Mouse (Mus musculus) E14TG2a.4 (cell line): ENCODE results near the gene Akap2.

Source experiments
- CTCF ChIP-seq: conservative IDR thresholded peaks from 2 replicates; pipeline ENCODE4 v1.5.1; 2014; ENCODE audit warnings: low read length
- NANOG ChIP-seq: IDR thresholded peaks from 2 replicates; pipeline ENCODE4 v1.6.1; 2014; ENCODE audit warnings: borderline replicate concordance, low read length, mixed read lengths
- POU5F1 ChIP-seq: IDR thresholded peaks from 2 replicates; pipeline ENCODE4 v1.6.1; 2014; ENCODE audit warnings: low read length, borderline replicate concordance

- TF ChIP-seq CTCF (no peak), POU5F1 (no peak), NANOG (no peak)
These were observed 132.0 kb downstream of the Akap2 start for GRCm38 (mm10) chr4:57849465-57849864.
